Mouse (Mus musculus): ENCODE data around the gene 1700017D01Rik.
"Not testable (repeated sequence)": the region's sequence is repeated elsewhere in the genome, so short reads cannot be mapped to it uniquely, and the experiment has no call there.

The 1700017D01Rik gene

GRCm38 (mm10) chr19:11130776-11131175 lies at the start of gene 1700017D01Rik:
TSS of gene 1700017D01Rik (minus strand) at chr19:11130876.
- DNase-seq, result not testable (repeated sequence)

- DNase-seq, result no peak
These were observed 46.8 kb upstream of the 1700017D01Rik start for GRCm38 (mm10) chr19:11177464-11177863.

- DNase-seq, result no peak
These were observed 34.5 kb upstream of the 1700017D01Rik start, which contains the start of gene 1700025F22Rik for GRCm38 (mm10) chr19:11165172-11165571. TSS of gene 1700025F22Rik (minus strand) at chr19:11165320.

GRCm38 (mm10) chr19:11157890-11158289 lies 27.2 kb upstream of the 1700017D01Rik start:
- DNase-seq, result not testable (repeated sequence)

GRCm38 (mm10) chr19:11135336-11135735 lies 4.7 kb upstream of the 1700017D01Rik start:
- no peak for DNase-seq

- no peak for DNase-seq
These were observed 4.2 kb upstream of the 1700017D01Rik start for GRCm38 (mm10) chr19:11134852-11135251.

GRCm38 (mm10) chr19:11129702-11130101 lies 974 bp downstream of the 1700017D01Rik start:
- DNase-seq, result no peak

- DNase-seq, result not testable (repeated sequence)
These were observed 9.7 kb downstream of the 1700017D01Rik start for GRCm38 (mm10) chr19:11121016-11121420.

- no peak for DNase-seq
These were observed 11.3 kb downstream of the 1700017D01Rik start for GRCm38 (mm10) chr19:11119338-11119737.

GRCm38 (mm10) chr19:11107746-11108145 lies 22.9 kb downstream of the 1700017D01Rik start:
- DNase-seq, result no peak

- no peak for DNase-seq
These were observed 28.8 kb downstream of the 1700017D01Rik start for GRCm38 (mm10) chr19:11101880-11102279.

- no peak for DNase-seq
These were observed 32.3 kb downstream of the 1700017D01Rik start for GRCm38 (mm10) chr19:11098401-11098800.

- DNase-seq, result not testable (repeated sequence)
These were observed 38.5 kb downstream of the 1700017D01Rik start for GRCm38 (mm10) chr19:11092131-11092530.

- DNase-seq, result no peak
These were observed 49.7 kb downstream of the 1700017D01Rik start, which contains the start of gene Ms4a8a for GRCm38 (mm10) chr19:11080934-11081333. TSS of gene Ms4a8a (minus strand) at chr19:11081102.

GRCm38 (mm10) chr19:11070364-11070763 lies 60.3 kb downstream of the 1700017D01Rik start:
- no peak for DNase-seq

- no peak for DNase-seq
These were observed 65.3 kb downstream of the 1700017D01Rik start for GRCm38 (mm10) chr19:11065202-11065875.

- DNase-seq, result no peak
These were observed 69.8 kb downstream of the 1700017D01Rik start for GRCm38 (mm10) chr19:11060900-11061299.

GRCm38 (mm10) chr19:11059967-11060366 lies 70.7 kb downstream of the 1700017D01Rik start:
- no peak for DNase-seq

GRCm38 (mm10) chr19:11055700-11056099 lies 75.0 kb downstream of the 1700017D01Rik start:
- not testable (repeated sequence) for DNase-seq

GRCm38 (mm10) chr19:11053277-11053676 lies 77.4 kb downstream of the 1700017D01Rik start:
- no peak for DNase-seq

GRCm38 (mm10) chr19:11052877-11053276 lies 77.8 kb downstream of the 1700017D01Rik start:
- DNase-seq, result no peak

GRCm38 (mm10) chr19:11050286-11050685 lies 80.4 kb downstream of the 1700017D01Rik start:
- no peak for DNase-seq

GRCm38 (mm10) chr19:11049426-11049825 lies 81.2 kb downstream of the 1700017D01Rik start:
- DNase-seq, result no peak

- no peak for DNase-seq
These were observed 82.2 kb downstream of the 1700017D01Rik start for GRCm38 (mm10) chr19:11048503-11048902.

- DNase-seq, result no peak
These were observed 82.7 kb downstream of the 1700017D01Rik start for GRCm38 (mm10) chr19:11048009-11048408.

All from right cerebral cortex, postnatal 14 days (tissue).